Mouse (Mus musculus) embryo, embryonic 10.5 days (tissue): ENCODE results near the gene Tcf3.

ENCODE experiments used
- DNase-seq: peaks from one replicate; pipeline ENCODE4 v3.0.0-alpha.2; 2015; ENCODE audit warnings: low spot score

Gene Tcf3

DNA sequence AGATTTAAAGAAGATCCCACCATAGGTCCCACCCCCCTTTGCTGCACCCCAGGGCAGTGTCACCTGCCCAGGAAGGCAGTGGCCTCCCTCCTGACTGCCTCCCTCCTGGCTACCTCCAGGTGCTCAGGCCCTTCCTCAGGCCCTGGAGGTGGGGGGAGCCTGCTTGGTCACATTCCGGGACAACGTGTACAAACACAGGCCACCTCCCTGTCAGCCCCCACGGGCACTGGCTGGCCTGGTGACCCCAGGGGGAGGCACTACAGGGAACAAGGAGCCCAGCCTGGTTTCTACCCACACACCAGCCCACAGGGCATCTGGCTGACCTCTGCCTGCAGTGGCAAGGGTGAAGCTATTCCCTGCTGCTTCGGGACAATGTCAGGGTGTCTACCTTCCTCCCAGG is 4.5 kb upstream of the Tcf3 start:
- no peak for DNase-seq

DNA sequence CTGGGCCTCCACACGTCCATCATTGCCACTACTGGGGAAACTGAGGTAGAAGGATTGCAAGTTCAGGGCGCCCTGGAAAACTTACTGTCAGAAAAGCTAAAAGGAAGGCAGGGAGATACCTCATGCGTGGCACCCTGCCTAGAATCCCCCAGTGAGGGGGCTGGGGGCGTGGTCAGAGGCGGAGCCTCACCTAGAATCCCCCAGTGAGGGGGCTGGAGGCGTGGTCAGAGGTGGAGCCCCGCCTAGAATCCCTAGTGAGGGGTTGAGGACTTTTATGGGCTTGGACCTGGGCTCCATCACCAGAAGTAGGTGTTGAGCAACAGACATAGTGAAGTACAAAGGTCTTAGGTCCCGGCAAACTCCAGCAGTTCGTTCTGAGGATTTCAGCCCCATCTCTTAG is 2.8 kb upstream of the Tcf3 start:
- DNase-seq: no peak

GRCm38 (mm10) chr10:80435764-80436163 is 2.3 kb upstream of the Tcf3 start:
- no peak for DNase-seq

DNA sequence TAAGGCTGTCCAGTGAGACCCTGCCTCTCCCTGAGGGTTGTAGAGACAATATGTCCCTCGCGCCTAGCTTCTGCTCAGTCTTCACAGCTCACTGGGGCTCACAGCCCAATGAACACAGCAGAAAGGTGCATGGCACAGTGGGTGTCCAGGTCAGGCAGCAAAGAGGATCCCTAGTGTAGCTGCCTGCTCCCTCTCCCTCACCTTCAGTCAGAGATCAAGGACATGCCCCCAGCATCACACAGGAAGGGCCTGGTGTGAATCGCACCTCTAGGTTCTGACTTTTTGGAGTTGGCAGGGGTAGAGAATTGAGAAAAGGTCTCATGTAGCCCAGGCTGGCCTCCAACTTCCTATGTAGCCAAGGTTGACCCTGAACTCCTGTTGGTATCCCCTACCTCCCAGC is 1.4 kb upstream of the Tcf3 start:
- no peak for DNase-seq

- DNase-seq: no peak
These were observed 766 bp upstream of the Tcf3 start for GRCm38 (mm10) chr10:80434233-80434592.

GRCm38 (mm10) chr10:80432936-80433512 is 423 bp downstream of the Tcf3 start:
- peak; percentile 78 for DNase-seq

GRCm38 (mm10) chr10:80432387-80432785 is 1.1 kb downstream of the Tcf3 start:
- no peak for DNase-seq

- DNase-seq: no peak
These were observed 1.7 kb downstream of the Tcf3 start for GRCm38 (mm10) chr10:80431570-80432386.

DNA sequence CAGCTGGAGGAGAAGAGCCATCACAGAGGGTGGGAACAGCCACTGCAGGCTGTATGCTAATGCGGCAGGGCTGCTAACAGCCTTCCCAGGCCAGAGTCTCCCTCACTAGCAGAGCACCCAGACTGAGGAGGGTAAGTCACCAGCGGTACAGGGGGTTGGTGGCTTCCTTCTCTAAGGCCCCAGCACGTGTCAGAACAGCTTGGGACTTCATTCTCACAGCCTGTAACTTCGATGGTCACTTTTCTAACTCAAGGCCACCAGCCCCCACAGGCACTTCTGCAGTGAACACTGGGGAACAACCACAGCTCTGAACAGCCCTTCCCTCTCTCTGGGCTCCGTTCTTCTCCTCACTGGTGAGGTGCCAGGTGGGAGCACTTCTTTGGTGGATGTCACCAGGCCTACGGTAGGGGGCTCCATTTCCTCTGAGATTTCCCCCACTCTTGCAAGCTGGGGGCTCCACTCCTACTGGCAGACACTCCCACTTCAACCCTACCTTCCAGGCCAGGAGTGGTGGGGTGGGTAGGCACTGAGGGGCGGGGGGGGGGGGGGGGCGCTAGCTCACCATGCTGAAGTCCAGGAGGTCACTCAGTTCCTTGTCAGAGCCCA is 3.0 kb downstream of the Tcf3 start:
- no peak for DNase-seq

DNA sequence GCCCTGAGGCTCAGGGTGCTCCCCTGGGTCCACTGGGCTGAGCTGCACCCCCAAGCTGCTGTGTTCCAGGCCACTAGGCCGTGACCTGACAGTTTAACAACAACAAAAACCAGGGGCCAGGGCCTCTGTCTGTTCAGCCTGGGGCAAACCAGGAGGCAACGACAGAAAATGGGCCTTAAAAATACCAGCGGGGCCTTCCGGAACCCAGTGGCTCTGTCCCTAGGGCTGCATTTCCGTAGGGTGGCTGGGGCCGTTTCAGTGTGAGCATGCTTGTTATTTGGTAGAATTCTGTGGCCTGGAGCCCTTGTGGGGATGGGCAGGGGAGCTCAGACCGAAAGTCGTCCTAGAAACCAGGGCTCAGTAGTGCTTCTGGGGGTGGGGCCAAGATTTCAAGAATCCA is 3.6 kb downstream of the Tcf3 start:
- DNase-seq: no peak

DNA sequence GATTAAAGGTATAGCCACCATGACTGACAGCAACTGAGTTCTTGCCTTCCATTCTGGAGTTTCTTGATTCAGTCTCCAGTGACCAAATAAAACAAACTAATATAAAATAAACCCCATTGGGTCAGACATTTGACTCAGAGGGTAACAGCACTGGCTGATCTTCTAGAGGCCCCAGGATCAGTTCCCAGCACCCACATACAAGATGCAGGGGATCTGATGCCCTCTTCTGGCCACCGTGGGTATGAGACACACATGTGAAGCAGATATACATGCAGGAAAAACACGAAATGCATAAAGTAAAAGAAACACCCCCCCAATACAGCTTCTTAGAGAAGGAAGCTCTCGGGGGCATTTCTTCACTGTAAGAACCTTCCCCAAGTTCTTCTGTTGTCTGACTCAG is 8.4 kb downstream of the Tcf3 start:
- no peak for DNase-seq

GRCm38 (mm10) chr10:80423562-80423961 is 9.9 kb downstream of the Tcf3 start:
- peak; percentile 59 for DNase-seq

- no peak for DNase-seq
These were observed 11.6 kb downstream of the Tcf3 start for GRCm38 (mm10) chr10:80421651-80422472.

DNA sequence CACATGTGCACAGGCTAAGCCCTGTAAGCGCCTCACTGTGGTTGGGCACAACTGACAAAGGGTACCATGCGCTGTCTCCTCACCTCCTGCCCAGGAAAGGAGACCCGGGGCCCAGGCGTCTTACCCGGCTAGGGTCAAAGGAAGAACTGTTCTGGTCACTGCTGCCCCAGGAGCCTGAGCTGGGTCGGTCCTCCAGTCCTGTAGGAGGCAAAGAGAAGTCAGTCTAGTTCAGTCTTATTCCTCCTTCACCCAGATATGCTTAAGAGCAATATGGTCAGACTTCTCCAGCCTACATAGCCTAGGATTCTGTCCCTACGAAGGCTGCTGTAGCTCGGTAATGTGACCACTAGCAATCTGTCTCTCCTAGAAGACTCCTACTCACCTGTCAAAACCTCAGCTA is 12.2 kb downstream of the Tcf3 start:
- DNase-seq: no peak

DNA sequence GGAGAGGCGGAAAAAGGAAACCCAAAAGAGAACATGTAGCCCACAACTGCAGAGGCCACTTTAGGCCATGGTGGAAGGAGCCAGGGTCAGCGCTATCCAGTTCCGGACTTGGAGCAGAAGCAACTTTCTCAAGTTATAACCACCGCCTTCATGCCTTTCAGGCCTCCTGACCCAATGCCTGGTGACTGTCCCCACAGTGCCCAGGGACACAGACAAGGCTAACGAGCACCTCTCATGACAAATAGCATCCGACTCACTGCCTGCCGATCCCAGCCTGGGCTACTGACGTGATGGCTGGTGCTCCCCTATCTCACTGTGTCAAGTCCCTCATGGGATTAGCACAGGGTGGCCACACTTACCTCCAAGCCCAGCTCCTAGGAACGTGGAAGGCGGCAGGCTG is 12.7 kb downstream of the Tcf3 start:
- no peak for DNase-seq

DNA sequence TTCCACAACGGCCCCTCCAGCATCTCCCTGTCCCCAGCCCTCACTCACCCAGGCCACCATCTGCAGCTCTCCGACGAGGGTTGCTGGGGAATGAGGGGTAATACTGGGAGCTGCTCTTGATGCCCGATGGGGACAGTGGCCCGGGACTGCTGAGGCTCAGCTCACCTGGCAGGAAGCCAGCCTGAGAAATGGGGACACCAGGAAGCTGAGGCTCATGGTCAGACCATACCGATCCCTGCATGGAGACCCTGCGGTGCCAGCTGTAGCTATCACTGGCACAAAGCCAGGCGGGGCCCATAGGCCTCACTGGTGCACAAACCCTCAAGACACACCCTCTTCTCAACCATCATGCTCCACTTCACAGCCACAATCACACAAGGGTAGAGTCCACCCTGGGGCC is 14.0 kb downstream of the Tcf3 start:
- DNase-seq: no peak

- peak; percentile 19 for DNase-seq
These were observed 15.1 kb downstream of the Tcf3 start for GRCm38 (mm10) chr10:80418311-80418710.

DNA sequence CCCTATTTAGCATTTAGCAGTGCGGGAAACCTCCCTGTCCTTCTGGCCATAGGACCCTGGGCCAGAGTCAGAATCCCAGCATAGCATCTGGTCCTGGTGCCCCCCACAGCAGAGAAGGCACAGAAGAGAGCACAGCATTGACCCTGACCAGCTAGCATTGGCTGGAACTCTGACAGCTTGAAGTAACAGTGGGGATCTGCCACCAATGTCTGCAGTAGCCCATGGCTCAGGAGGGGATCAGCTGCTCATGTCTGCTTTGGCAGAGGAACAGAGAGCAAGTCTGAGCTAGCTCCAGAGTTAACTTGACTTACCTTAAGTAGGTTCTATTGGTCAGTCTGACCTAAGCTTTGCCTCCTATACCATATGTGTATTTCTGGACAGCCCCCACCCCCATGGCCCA is 15.6 kb downstream of the Tcf3 start:
- no peak for DNase-seq

GRCm38 (mm10) chr10:80417371-80417770 is 16.1 kb downstream of the Tcf3 start:
- no peak for DNase-seq

DNA sequence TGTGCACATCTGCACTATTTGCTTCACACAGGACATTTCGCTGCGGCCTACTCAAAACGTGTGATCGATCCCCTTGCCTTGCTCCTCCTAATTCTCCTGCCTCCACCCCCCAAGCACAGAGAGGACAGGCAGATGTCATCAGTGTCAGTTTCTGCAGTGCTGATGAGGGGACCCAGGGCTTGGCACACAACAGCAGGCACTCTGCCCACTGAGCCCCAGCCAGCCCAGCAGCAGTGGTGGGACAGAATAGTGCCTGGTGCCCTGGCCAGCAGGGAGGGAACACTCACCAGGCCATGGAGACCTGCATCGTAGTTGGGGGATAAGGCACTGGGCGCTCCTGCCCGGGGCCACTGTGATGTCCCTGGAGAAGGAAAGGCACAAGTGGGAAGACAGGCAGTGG is 17.9 kb downstream of the Tcf3 start:
- no peak for DNase-seq

DNA sequence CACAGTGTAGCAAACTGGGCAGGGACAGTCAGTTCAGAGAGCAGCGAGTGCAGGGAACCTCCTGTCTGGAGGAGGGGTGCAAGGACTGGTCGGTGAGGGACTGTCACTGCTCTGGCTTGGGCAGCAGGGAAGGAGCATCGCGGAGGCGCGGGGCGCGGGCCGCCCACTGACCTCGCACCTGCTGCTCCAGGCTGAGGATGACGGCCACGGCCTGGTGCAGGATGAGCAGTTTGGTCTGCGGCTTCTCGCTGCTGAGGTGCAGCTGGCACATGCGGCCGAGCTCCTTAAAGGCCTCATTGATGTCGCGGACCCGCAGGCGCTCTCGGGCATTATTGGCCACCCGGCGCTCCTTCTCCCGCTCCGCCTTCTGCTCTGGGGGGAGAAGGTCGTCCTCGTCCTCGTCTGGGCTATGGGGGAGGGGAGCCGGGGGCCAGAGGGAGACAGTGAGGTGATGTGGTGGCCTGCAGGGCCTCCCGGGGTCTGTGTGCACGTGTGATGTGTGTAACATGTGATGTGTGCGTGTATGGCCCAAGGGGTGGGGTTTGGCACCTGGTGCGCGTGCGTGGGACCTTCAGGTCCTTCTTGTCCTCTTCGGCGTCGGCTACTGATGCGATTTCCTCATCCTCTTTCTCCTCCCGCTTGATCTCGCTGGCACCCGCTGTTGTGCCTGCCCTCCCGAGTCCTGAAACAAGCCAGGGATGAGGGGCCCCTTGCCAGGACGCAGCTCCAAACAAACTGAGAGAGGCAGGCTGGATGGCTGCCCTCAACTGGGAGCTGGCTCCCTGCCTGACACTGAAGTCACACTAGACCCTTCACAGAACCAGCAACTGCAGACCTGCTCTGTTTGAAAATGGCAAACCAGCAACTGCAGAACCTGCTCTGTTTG is 20.5 kb downstream of the Tcf3 start:
- DNase-seq: no peak

GRCm38 (mm10) chr10:80407924-80408323 is 25.5 kb downstream of the Tcf3 start:
- no peak for DNase-seq
